Mouse (Mus musculus) testis, adult 2 months (tissue): Measurements from ENCODE around the gene C2cd5.

ENCODE experiments used
- CTCF ChIP-seq: fragments of 200-500 bp; IDR thresholded peaks from 2 replicates; pipeline ENCODE4 v1.5.1; 2012; ENCODE audit warnings: low read depth, mild to moderate bottlenecking, inconsistent platforms, low read length, moderate library complexity; ENCODE audit not compliant: control insufficient read depth, insufficient read depth, insufficient replicate concordance
- POLR2A ChIP-seq: fragments of 200-500 bp; IDR thresholded peaks from 2 replicates; pipeline ENCODE4 v1.6.1; 2012; ENCODE audit warnings: low read depth, mild to moderate bottlenecking, inconsistent platforms, low read length, moderate library complexity; ENCODE audit not compliant: control insufficient read depth

DNA sequence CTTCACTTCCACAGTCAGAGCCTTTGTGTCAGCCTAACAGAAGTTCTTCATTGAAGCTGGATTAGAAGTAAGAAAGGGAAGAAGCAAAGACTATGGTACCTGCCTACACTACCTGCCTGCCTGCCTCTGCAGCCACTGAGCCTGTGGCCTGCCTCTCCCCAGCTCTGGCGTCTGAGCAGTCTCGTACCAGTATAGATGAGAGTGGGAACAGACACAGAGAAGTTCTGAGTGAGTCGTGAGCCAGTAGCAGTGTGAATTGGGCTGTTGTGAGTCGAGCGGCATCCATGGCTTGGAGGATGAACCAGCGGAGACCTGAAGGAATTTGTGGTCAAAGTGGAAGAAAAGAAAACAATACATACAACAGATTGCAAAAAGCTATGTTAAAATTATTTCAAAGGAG is 26.5 kb downstream of the C2cd5 start:
- TF ChIP-seq CTCF (no peak), POLR2A (no peak)
